Mouse (Mus musculus): ENCODE measurements around the gene Gm8300. TPM values are rescaled to one million over a fixed set of nuclear protein-coding genes. Genes with fewer than 3 reads are reported as not detected.
"Not testable (repeated sequence)": the region's sequence is repeated elsewhere in the genome, so short reads cannot be mapped to it uniquely, and the experiment has no call there.

The Gm8300 gene
- not detected in 2 replicates for polyA plus RNA-seq (2015; fragmentation: Nextera tagmentation; extraction: Ambion mirVana)

DNA sequence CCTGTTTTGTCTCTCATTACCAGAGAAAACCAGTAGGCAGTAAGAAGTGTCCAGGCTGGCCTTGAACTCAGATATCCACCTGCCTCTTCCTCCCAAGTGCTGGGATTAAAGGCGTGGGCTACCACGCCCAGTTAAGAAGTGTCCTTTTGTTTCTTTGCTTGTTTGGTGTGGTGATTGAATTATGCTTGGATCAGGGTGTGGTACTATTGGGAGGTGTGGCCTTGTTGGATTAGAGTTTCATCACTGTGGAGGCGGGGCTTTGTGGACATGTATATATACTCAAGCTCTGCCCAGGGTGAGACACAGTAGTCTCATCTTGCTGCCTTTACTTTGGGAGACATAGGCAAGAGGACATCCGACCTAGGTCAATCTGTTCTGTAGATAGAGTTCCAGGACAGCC, at the start of gene Gm8300:
Gm8300 (plus strand) TSS at position 301 of the 400 bp plus-strand sequence.
- not testable (repeated sequence) for H3K27me3 ChIP-seq (replicated peaks); H3K4me1 ChIP-seq; H3K36me3 ChIP-seq (replicated peaks); H3K9me3 ChIP-seq; H3K27ac ChIP-seq; H3K4me2 ChIP-seq; ATAC-seq (replicated peaks); H3K9ac ChIP-seq; H3K4me3 ChIP-seq
- 84% methylated on average over 4 of the region's 4 CpGs for WGBS

GRCm38 (mm10) chr12:87464678-87465297, 49.3 kb upstream of the Gm8300 start:
- H3K27ac ChIP-seq, result no peak overlapping the region
- no peak overlapping the region for H3K9ac ChIP-seq
- peaks cover 3% of the 10 kb centered on the region; the same call in 1 of the 2 replicates for H3K4me1 ChIP-seq
- 96% methylated on average over 6 of the region's 6 CpGs for WGBS
- H3K36me3 ChIP-seq (replicated peaks), result peaks cover 51% of the 10 kb centered on the region
- H3K9me3 ChIP-seq, result no peaks in the 10 kb centered on the region
- H3K4me2 ChIP-seq, result no peak overlapping the region
- ATAC-seq (replicated peaks), result no peak
- no peaks in the 10 kb centered on the region for H3K27me3 ChIP-seq (replicated peaks)
- H3K4me3 ChIP-seq, result no peak overlapping the region

DNA sequence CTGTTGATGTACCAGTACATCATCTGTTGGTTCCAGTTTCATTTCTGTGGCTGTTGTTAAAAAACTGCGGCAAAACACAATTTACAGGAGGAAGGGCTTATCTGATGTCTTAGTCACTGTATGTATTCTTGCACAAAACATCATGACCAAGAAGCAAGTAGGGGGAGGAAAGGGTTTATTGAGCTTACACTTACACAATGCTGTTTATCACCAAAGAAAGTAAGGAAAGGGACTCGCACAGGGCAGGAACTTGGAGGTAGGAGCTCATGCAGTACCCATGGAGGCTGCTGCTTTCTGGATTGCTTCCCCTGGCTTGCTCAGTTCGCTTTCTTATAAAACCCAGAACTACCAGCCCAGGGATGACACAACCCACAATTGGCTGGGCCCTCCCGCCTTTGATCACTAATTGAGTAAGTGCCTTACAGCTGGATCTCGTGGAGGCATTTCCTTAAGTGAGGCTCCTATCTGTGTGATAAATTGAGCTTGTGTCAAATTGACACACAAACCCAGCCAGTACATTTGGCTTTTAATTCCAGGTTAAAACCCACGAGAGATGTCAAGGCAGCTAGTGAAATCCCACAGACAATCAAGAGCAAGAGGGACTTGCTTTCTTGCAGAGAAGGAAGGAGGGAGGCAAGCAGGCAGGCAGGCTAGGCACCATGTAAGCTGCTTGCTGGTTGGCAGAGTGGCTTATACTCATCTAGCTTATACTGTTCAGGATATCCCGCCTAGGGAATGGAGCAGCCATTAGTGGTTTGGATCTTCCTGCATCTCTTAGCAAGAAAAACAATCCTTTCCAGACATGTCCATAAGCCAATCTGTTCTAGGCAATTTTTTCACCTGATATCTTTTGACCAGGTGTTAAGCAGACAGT, 43.6 kb upstream of the Gm8300 start:
- WGBS, result 81% methylated on average over 7 of the region's 7 CpGs
- Histone ChIP-seq H3K27me3 (replicated peaks) (no peaks in the 10 kb centered on the region), H3K4me1 (peaks cover 16% of the 10 kb centered on the region), H3K9ac (no peak overlapping the region; the same call in 1 of the 2 replicates), H3K9me3 (no peaks in the 10 kb centered on the region), H3K4me2 (peak overlapping the region; percentile 65), H3K36me3 (replicated peaks) (peaks cover 10% of the 10 kb centered on the region; the same call in 1 of the 2 replicates), H3K27ac (no peak overlapping the region), H3K4me3 (peak overlapping the region; percentile 74; the same call in 1 of the 2 replicates)
- no peak for ATAC-seq (replicated peaks)

DNA sequence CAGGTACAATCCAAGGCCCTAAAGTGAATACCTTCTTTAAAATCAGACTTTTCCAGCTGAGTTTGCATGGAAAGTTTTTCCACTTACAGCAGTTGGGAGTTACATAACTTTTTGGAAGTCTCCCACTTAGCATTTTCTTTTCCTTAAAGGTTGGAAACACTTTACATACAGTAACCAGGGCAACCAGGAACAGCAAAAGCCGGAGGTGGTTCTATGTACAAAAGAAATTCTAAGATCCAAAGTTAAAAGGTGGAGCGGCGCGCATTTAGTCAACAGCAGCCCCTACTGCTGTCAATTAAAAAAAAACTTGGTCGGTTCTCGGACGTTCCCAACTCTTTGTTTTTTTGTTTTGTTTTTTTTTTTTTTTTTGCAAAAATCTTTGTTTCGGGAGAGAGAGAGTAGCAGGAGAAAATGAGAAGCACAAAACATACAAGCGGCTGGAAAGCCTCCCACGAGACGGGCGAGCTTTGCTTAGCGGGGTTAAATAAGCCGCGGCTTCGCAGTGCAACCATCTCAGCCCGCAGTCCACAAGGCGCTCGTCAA, 42.6 kb upstream of the Gm8300 start:
- WGBS, result under 1% methylated on average over 19 of the region's 19 CpGs
- peak overlapping the region; percentile 74 for H3K4me3 ChIP-seq
- H3K9ac ChIP-seq, result peak overlapping the region; percentile 81
- no peak for ATAC-seq (replicated peaks)
- peak overlapping the region; percentile 65 for H3K4me2 ChIP-seq
- peaks cover 10% of the 10 kb centered on the region; the same call in 1 of the 2 replicates for H3K36me3 ChIP-seq (replicated peaks)
- no peaks in the 10 kb centered on the region for H3K9me3 ChIP-seq
- H3K27ac ChIP-seq, result peak overlapping the region; percentile 91
- H3K4me1 ChIP-seq, result peaks cover 13% of the 10 kb centered on the region
- no peaks in the 10 kb centered on the region for H3K27me3 ChIP-seq (replicated peaks)

- Histone ChIP-seq H3K4me1 (peaks cover 13% of the 10 kb centered on the region), H3K27ac (peak within 1 kb of the TSS; percentile 91), H3K4me2 (peak within 1 kb of the TSS; percentile 65), H3K36me3 (replicated peaks) (peaks cover 5% of the 10 kb centered on the region; the same call in 1 of the 2 replicates), H3K9me3 (no peaks in the 10 kb centered on the region), H3K9ac (peak within 1 kb of the TSS; percentile 81), H3K27me3 (replicated peaks) (no peaks in the 10 kb centered on the region), H3K4me3 (peak within 1 kb of the TSS; percentile 74)
- 3% methylated on average over 45 of the region's 45 CpGs for WGBS
- peak; percentile 97 for ATAC-seq (replicated peaks)
Observed at GRCm38 (mm10) chr12:87471964-87472786, 41.9 kb upstream of the Gm8300 start, which contains the start of gene Snw1. Gene Snw1 (minus strand): TSS chr12:87472274.

DNA sequence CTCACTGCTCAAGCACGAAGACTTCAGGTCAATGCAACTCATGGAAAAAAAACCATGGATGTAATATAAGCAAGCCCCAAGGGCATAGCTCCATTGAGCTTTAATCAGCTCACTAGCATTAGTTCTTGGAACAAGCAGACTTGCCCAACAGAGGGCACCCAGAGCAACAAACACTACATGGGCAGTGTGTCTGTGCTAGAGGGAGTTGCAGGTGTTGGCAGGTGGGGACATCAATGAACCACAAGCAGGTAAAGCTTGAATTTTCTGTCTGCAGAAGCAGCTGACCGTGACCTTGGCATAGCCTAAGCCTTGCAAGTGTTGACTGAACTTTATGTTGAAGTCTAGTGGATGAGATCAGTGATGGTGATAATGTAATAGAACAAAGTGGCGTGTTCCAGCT, 39.4 kb upstream of the Gm8300 start:
- Histone ChIP-seq H3K27me3 (replicated peaks) (no peaks in the 10 kb centered on the region), H3K4me3 (no peak overlapping the region), H3K36me3 (replicated peaks) (no peaks in the 10 kb centered on the region), H3K9me3 (no peaks in the 10 kb centered on the region), H3K4me2 (no peak overlapping the region), H3K9ac (no peak overlapping the region), H3K27ac (no peak overlapping the region), H3K4me1 (peaks cover 13% of the 10 kb centered on the region)
- 86% methylated on average over 3 of the region's 3 CpGs for WGBS
- no peak for ATAC-seq (replicated peaks)

DNA sequence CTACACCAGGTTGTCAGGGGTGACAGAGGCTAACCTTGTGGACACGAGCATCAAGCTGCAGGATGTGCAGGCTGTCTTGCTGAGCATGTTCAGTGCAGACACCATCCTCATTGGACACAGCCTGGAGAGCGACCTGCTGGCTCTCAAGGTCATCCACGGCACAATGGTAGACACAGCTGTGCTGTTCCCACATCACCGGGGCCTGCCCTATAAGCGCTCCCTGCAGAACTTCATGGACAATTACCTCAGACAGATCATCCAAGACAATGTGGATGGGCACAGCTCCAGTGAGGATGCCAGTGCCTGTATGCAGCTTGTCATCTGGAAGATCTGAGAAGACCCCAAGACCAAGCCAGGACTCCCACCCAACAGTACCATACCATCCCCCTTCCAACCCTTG, 31.6 kb upstream of the Gm8300 start:
- H3K36me3 ChIP-seq (replicated peaks); H3K27ac ChIP-seq; H3K27me3 ChIP-seq (replicated peaks); ATAC-seq (replicated peaks); H3K9me3 ChIP-seq; H3K9ac ChIP-seq; H3K4me3 ChIP-seq; H3K4me1 ChIP-seq; H3K4me2 ChIP-seq: not testable (repeated sequence)
- 92% methylated on average over 5 of the region's 5 CpGs for WGBS

DNA sequence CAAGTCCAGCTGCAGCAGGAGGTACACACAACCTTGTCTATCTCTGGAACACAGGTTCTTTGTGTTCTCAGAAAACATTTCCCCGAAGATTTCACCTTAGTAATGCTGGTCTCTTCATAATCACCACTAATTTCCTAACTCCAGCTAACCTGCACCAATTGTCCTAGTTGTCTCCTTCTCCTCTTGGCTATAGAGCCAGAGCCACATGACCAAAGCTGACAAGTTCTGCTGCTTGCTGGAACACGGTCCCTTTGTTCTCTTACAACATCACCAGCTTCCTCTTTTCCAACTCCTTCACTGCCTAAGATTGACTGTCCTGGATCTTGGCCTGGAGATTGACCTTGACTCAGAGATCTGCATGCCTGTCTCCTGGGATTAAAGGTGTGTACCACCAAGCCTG, 25.4 kb upstream of the Gm8300 start:
- WGBS, result 64% methylated on average over 2 of the region's 2 CpGs
- H3K27ac ChIP-seq, result not testable (repeated sequence)

GRCm38 (mm10) chr12:87494421-87494820, 19.7 kb upstream of the Gm8300 start, which contains the start of gene Gm5788:
Gene Gm5788 (plus strand): TSS chr12:87494721.
- H3K9me3 ChIP-seq; ATAC-seq (replicated peaks); H3K36me3 ChIP-seq (replicated peaks); H3K27ac ChIP-seq; H3K4me3 ChIP-seq; H3K4me2 ChIP-seq; H3K9ac ChIP-seq; H3K27me3 ChIP-seq (replicated peaks); H3K4me1 ChIP-seq: not testable (repeated sequence)
- 94% methylated on average over 3 of the region's 3 CpGs for WGBS

More for the DNA sequence above, 25.4 kb upstream of the Gm8300 start:
- not testable (repeated sequence) for H3K4me3 ChIP-seq; ATAC-seq (replicated peaks); H3K36me3 ChIP-seq (replicated peaks); H3K4me1 ChIP-seq; H3K4me2 ChIP-seq; H3K9ac ChIP-seq; H3K27me3 ChIP-seq (replicated peaks); H3K9me3 ChIP-seq

GRCm38 (mm10) chr12:87519616-87520015, 5.5 kb downstream of the Gm8300 start:
- H3K4me3 ChIP-seq; H3K4me1 ChIP-seq; H3K4me2 ChIP-seq; H3K36me3 ChIP-seq (replicated peaks); H3K27me3 ChIP-seq (replicated peaks); H3K9ac ChIP-seq; ATAC-seq (replicated peaks); H3K9me3 ChIP-seq; H3K27ac ChIP-seq: not testable (repeated sequence)
- WGBS, result 67% methylated on average over 3 of the region's 3 CpGs

- H3K4me2 ChIP-seq, result no peak overlapping the region
- H3K27me3 ChIP-seq (replicated peaks), result no peaks in the 10 kb centered on the region
- WGBS, result 86% methylated on average over 3 of the region's 3 CpGs
- H3K9ac ChIP-seq, result no peak overlapping the region
- ATAC-seq (replicated peaks), result no peak
- no peaks in the 10 kb centered on the region for H3K9me3 ChIP-seq
- no peaks in the 10 kb centered on the region for H3K36me3 ChIP-seq (replicated peaks)
- H3K27ac ChIP-seq, result no peak overlapping the region
- H3K4me1 ChIP-seq, result no peaks in the 10 kb centered on the region
- no peak overlapping the region for H3K4me3 ChIP-seq
Observed at GRCm38 (mm10) chr12:87543927-87544326, 29.8 kb downstream of the Gm8300 start.

- WGBS, result 87% methylated on average over 4 of the region's 4 CpGs
- ATAC-seq (replicated peaks), result not testable (repeated sequence)
Observed at GRCm38 (mm10) chr12:87550628-87551027, 36.5 kb downstream of the Gm8300 start.

More at GRCm38 (mm10) chr12:87550628-87551027, 36.5 kb downstream of the Gm8300 start:
- H3K9me3 ChIP-seq; H3K27ac ChIP-seq; H3K27me3 ChIP-seq (replicated peaks); H3K4me3 ChIP-seq; H3K4me2 ChIP-seq; H3K9ac ChIP-seq; H3K36me3 ChIP-seq (replicated peaks); H3K4me1 ChIP-seq: not testable (repeated sequence)

Measured in midbrain, embryonic 15.5 days (tissue).